In the genomic region with DNA sequence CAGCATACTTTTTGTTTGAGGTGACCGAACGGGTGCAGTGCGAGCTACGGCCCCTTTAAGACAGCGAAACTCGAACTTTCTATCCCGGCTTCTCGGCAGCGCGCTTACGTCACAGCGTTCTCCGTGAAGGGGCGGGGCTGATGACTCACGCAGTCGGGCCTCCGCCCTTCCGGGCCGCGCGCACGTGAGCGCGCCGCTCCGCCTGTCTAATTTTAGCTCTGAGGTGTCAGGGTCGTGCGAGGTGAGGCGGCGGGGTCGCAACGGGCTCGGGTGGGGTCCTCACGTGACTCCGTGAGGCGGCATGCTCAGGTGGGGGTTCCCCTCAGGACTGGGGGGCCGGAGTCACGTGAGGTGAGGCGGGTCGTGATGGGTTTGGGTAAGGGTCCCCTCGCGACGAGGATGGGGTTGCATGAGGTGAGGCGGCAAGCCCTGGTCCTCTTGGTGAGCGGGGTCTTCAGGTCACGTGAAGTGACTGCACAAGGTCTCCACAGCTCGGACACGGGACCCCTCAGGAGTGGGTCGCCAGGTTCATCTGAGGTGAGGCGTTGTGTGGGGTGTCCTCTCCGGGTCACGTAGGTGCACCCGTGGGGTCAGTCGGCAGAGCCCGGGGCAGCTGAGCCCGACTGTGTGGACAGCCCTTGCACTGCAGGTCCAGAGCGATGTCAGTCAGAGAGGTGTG, we compare ENCODE assay signal across 7 mouse cellular contexts. TPM values are rescaled to one million over a fixed set of nuclear protein-coding genes. Genes with fewer than 3 reads are reported as not detected.
DNase-seq lines count a peak whose midpoint lies in the region; ATAC-seq lines count a peak whose summit lies in the region.

No protein-coding gene starts in this region.

- 2% methylated on average over 57 of the region's 57 CpGs for WGBS in embryonic facial prominence, embryonic 10.5 days
- WGBS in limb, embryonic 11.5 days, result 1% methylated on average over 57 of the region's 57 CpGs
- WGBS in midbrain, embryonic 14.5 days, result 2% methylated on average over 57 of the region's 57 CpGs

- H3K36me3 ChIP-seq in embryonic facial prominence, embryonic 10.5 days (replicated peaks), result no peaks in the 10 kb centered on the region
- no peaks in the 10 kb centered on the region for H3K36me3 ChIP-seq in limb, embryonic 11.5 days (ENCODE audit: control insufficient read depth, insufficient read depth, low read length)
- H3K36me3 ChIP-seq in midbrain, embryonic 14.5 days (ENCODE audit: control insufficient read depth, insufficient read depth, low read length), result no peaks in the 10 kb centered on the region

- H3K4me3 ChIP-seq in embryonic facial prominence, embryonic 10.5 days, result peak overlapping the region; percentile 87
- peak overlapping the region; percentile 71 for H3K4me3 ChIP-seq in limb, embryonic 11.5 days (ENCODE audit: low read depth, low read length)
- peak overlapping the region; percentile 80 for H3K4me3 ChIP-seq in midbrain, embryonic 14.5 days (replicated peaks; ENCODE audit: low read depth, low read length)

- H3K27me3 ChIP-seq in embryonic facial prominence, embryonic 10.5 days (replicated peaks; ENCODE audit: low read depth, poor library complexity, severe bottlenecking), result no peaks in the 10 kb centered on the region
- no peaks in the 10 kb centered on the region for H3K27me3 ChIP-seq in limb, embryonic 11.5 days (ENCODE audit: control insufficient read depth, insufficient read depth, low read length)
- no peaks in the 10 kb centered on the region for H3K27me3 ChIP-seq in midbrain, embryonic 14.5 days (ENCODE audit: control insufficient read depth, insufficient read depth, low read length)

- H3K9ac ChIP-seq in limb, embryonic 11.5 days (ENCODE audit: low read length), result peak overlapping the region; percentile 69
- H3K9ac ChIP-seq in midbrain, embryonic 14.5 days (replicated peaks; ENCODE audit: low read length), result peak overlapping the region; percentile 88

- peak overlapping the region; percentile 88 for H3K27ac ChIP-seq in embryonic facial prominence, embryonic 10.5 days (replicated peaks)
- H3K27ac ChIP-seq in limb, embryonic 11.5 days (replicated peaks; ENCODE audit: low read depth, low read length), result no peak overlapping the region
- peak overlapping the region; percentile 64 for H3K27ac ChIP-seq in midbrain, embryonic 14.5 days (replicated peaks; ENCODE audit: low read depth, low read length)

- no peaks in the 10 kb centered on the region for H3K9me3 ChIP-seq in embryonic facial prominence, embryonic 10.5 days
- no peaks in the 10 kb centered on the region for H3K9me3 ChIP-seq in limb, embryonic 11.5 days (ENCODE audit: control insufficient read depth, low read length)
- H3K9me3 ChIP-seq in midbrain, embryonic 14.5 days (ENCODE audit: control insufficient read depth, low read length), result no peaks in the 10 kb centered on the region

- peak; percentile 96 for DNase-seq in adrenal gland, postnatal 10 days
- peak; percentile 92 for DNase-seq in embryonic facial prominence, embryonic 10.5 days (ENCODE audit: low spot score)
- peak; percentile 99 for DNase-seq in heart, adult 11 months
- DNase-seq in kidney, adult 18-20 months, result peak; percentile 94
- DNase-seq in limb, embryonic 11.5 days (ENCODE audit: low spot score), result peak; percentile 94
- DNase-seq in midbrain, embryonic 14.5 days, result peak; percentile 98
- DNase-seq in spleen, adult 18-20 months, result peak; percentile 84 to 93

- peak; percentile 79 for ATAC-seq in limb, embryonic 11.5 days (ENCODE audit: insufficient number of reproducible peaks, low FRiP score, low TSS enrichment, low read depth)
- ATAC-seq in midbrain, embryonic 14.5 days (ENCODE audit: low FRiP score, low TSS enrichment), result peak; percentile 91

- peaks cover 21% of the 10 kb centered on the region for H3K4me1 ChIP-seq in embryonic facial prominence, embryonic 10.5 days
- peaks cover 6% of the 10 kb centered on the region; the same call in 1 of the 2 replicates for H3K4me1 ChIP-seq in limb, embryonic 11.5 days (ENCODE audit: control insufficient read depth, insufficient read depth, low read length)
- peaks cover 10% of the 10 kb centered on the region for H3K4me1 ChIP-seq in midbrain, embryonic 14.5 days (ENCODE audit: control insufficient read depth, insufficient read depth, low read length)

- peak overlapping the region; percentile 97 for H3K4me2 ChIP-seq in limb, embryonic 11.5 days (ENCODE audit: low read depth, severe bottlenecking)
- H3K4me2 ChIP-seq in midbrain, embryonic 14.5 days (ENCODE audit: low read length), result peak overlapping the region; percentile 91

RNA-seq across cellular contexts. Expression of gene Atf3, which starts 6.6 kb away (rescaled TPM):
- 1 to 10 TPM; 1.2 to 5.4 TPM for total RNA-seq in adrenal gland, postnatal 10 days (2021)
- polyA plus RNA-seq in embryonic facial prominence, embryonic 10.5 days (2016; fragmentation: Nextera tagmentation; extraction: Ambion mirVana), result 1.5 and 2.1 TPM in 2 replicates
- 2.2 and 2.3 TPM in 2 replicates for polyA plus RNA-seq in limb, embryonic 11.5 days (2014; fragmentation: Nextera tagmentation; extraction: Ambion mirVana)
- polyA plus RNA-seq in midbrain, embryonic 14.5 days (2014; fragmentation: Nextera tagmentation; extraction: Ambion mirVana), result 0.70 and 1.8 TPM in 2 replicates

RNA-seq across cellular contexts. Expression of gene Fam71a, which starts 59.8 kb away (rescaled TPM):
- not detected for total RNA-seq in adrenal gland, postnatal 10 days (2021)
- not detected in 2 replicates for polyA plus RNA-seq in embryonic facial prominence, embryonic 10.5 days (2016; fragmentation: Nextera tagmentation; extraction: Ambion mirVana)
- not detected in 2 replicates for polyA plus RNA-seq in limb, embryonic 11.5 days (2014; fragmentation: Nextera tagmentation; extraction: Ambion mirVana)
- polyA plus RNA-seq in midbrain, embryonic 14.5 days (2014; fragmentation: Nextera tagmentation; extraction: Ambion mirVana), result not detected in 2 replicates
